In the genomic region with DNA sequence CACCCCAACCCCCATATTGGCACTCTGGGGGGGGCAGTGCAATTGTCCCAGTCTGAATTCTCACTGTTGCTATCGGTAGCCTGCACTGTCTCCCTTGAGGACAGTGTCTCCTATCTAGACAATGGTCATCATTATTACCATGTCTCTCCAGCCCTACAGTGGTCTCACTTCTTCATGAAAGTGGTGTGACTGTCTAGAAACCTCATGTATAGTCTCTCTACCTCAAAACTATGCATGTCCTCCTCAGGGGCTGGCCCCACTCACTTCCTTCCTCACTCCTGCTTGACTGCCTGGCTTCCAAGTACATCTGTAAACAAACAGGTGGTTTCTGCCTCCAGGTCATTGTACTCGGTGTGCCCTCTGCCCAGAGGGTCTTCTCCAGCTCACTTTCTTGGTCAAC, we compare ENCODE assay signal across 10 mouse cellular contexts.
DNase-seq lines count a peak whose midpoint lies in the region; TF ChIP-seq lines count a peak whose summit lies in the region.
"Had no signal": no experiment of that assay in that cellular context is flagged by ENCODE, and none has a peak within 500 bp of the region (broad histone marks: within the 10 kb centered on the region; RNA-seq: fewer than 3 reads in every experiment).

No protein-coding gene starts in this region.

- no peak for DNase-seq in heart, adult 2 months
- DNase-seq in heart, postnatal 4 days: no peak
- DNase-seq in spleen, adult 2 months (ENCODE audit: low read depth in 1 of 2, low spot score in 2 of 2): peak in 1 of 2 experiments; percentile 55
- no peak for DNase-seq in spleen, adult 12 weeks (ENCODE audit: low spot score)
- DNase-seq in CH12.LX (ENCODE audit: extremely low read depth): no peak
- no peak for DNase-seq in adrenal gland, postnatal 36 days

- in situ Hi-C loops in CH12.LX (cut with MboI; ENCODE audit: low pct_ligation_motif_present, low pct_unique_long_range_greater_than_20kb, low sequenced_read_pairs): no loop called here

- TF ChIP-seq EP300 in heart, adult 2 months (IDR thresholded peaks at IDR 0.05; ENCODE audit: insufficient read depth, low read depth, low read length): no peak
- peak; percentile 74 for TF ChIP-seq EP300 in CH12.LX (IDR thresholded peaks at IDR 0.05; ENCODE audit: low read length)

- TF ChIP-seq CTCF in heart, adult 2 months (IDR thresholded peaks at IDR 0.05): no peak
- no peak for TF ChIP-seq CTCF in spleen, adult 2 months (IDR thresholded peaks at IDR 0.05; ENCODE audit: extremely low read depth, insufficient read depth, insufficient read length, insufficient replicate concordance)
- TF ChIP-seq CTCF in CH12.LX (conservative IDR thresholded peaks at IDR 0.05 in 1 of 2, IDR thresholded peaks at IDR 0.05 in 1 of 2; ENCODE audit: low read depth in 2 of 2, low read length in 2 of 2): no peak

- H3K79me2 ChIP-seq in heart, adult 2 months (replicated peaks; ENCODE audit: control insufficient read depth, insufficient read depth, low read length): no peaks in the 10 kb centered on the region
- H3K79me2 ChIP-seq in CH12.LX (replicated peaks; ENCODE audit: control insufficient read depth, extremely low read depth, insufficient read depth, poor library complexity, severe bottlenecking): peaks cover 70% of the 10 kb centered on the region

- intact Hi-C loops in heart, adult 2 months (cut with DNase I): no loop called here

- no peaks in the 10 kb centered on the region for H3K36me3 ChIP-seq in heart, adult 2 months (ENCODE audit: control insufficient read depth, insufficient read depth, low read length)
- no peaks in the 10 kb centered on the region for H3K36me3 ChIP-seq in spleen, adult 2 months (ENCODE audit: control insufficient read depth, insufficient read depth, low read length)
- peaks cover under 1 to 73% of the 10 kb centered on the region in 2 experiments for H3K36me3 ChIP-seq in CH12.LX (replicated peaks in 1 of 2; ENCODE audit: control insufficient read depth in 1 of 2, insufficient read depth in 1 of 2, low read length in 1 of 2)
- H3K36me3 ChIP-seq: embryonic facial prominence, embryonic 10.5 days; forebrain, embryonic 15.5 days; heart, embryonic 12.5 days; hindbrain, embryonic 15.5 days had no signal

- peak overlapping the region; percentile 59 for H3K27ac ChIP-seq in heart, adult 2 months
- peak overlapping the region; percentile 94 for H3K27ac ChIP-seq in spleen, adult 2 months (ENCODE audit: insufficient read depth, low read length)
- H3K27ac ChIP-seq in CH12.LX (ENCODE audit: insufficient read depth, low read depth): peak overlapping the region; percentile 97
- H3K27ac ChIP-seq: embryonic facial prominence, embryonic 10.5 days; forebrain, embryonic 15.5 days; hindbrain, embryonic 15.5 days had no signal

- no peak overlapping the region for H3K4me3 ChIP-seq in heart, adult 2 months
- no peak overlapping the region for H3K4me3 ChIP-seq in spleen, adult 2 months (ENCODE audit: extremely low read depth, insufficient read depth, insufficient read length)
- peak overlapping the region in 1 of 3 experiments; percentile 64 for H3K4me3 ChIP-seq in CH12.LX (replicated peaks in 1 of 3; ENCODE audit: low read depth in 2 of 3, low read length in 2 of 3, poor library complexity in 1 of 3)
- H3K4me3 ChIP-seq: embryonic facial prominence, embryonic 10.5 days; forebrain, embryonic 15.5 days; heart, embryonic 12.5 days; hindbrain, embryonic 15.5 days had no signal

- TF ChIP-seq RAD21 in CH12.LX (IDR thresholded peaks at IDR 0.05; ENCODE audit: low read depth, low read length): no peak

- H3K4me1 ChIP-seq in heart, adult 2 months (ENCODE audit: control insufficient read depth, insufficient read depth, low read length): peaks cover 19% of the 10 kb centered on the region
- peaks cover 48% of the 10 kb centered on the region; the same call in 1 of the 2 replicates for H3K4me1 ChIP-seq in spleen, adult 2 months (ENCODE audit: control insufficient read depth, insufficient read depth, insufficient read length)
- peaks cover 56 to 75% of the 10 kb centered on the region in 2 experiments for H3K4me1 ChIP-seq in CH12.LX (ENCODE audit: control insufficient read depth in 1 of 2, insufficient read depth in 2 of 2)
- H3K4me1 ChIP-seq: forebrain, embryonic 15.5 days had no signal

- no peaks in the 10 kb centered on the region for H3K9me3 ChIP-seq in CH12.LX (replicated peaks; ENCODE audit: low read length)
- H3K9me3 ChIP-seq: embryonic facial prominence, embryonic 10.5 days; forebrain, embryonic 15.5 days; heart, embryonic 12.5 days; hindbrain, embryonic 15.5 days had no signal

- dilution Hi-C loops in CH12.LX (cut with MboI; ENCODE audit: extremely low pct_ligation_motif_present, extremely low pct_unique_long_range_greater_than_20kb, low sequenced_read_pairs): no loop called here

- H3K27me3 ChIP-seq in heart, adult 2 months (ENCODE audit: control insufficient read depth, insufficient read depth, low read length): no peaks in the 10 kb centered on the region
- no peaks in the 10 kb centered on the region for H3K27me3 ChIP-seq in spleen, adult 2 months (ENCODE audit: control insufficient read depth, insufficient read depth, low read length)
- no peaks in the 10 kb centered on the region for H3K27me3 ChIP-seq in CH12.LX (replicated peaks)
- H3K27me3 ChIP-seq: forebrain, embryonic 15.5 days; heart, embryonic 12.5 days; hindbrain, embryonic 15.5 days had no signal

- peak overlapping the region; percentile 82 for H3K4me2 ChIP-seq in CH12.LX (ENCODE audit: insufficient read depth, low read depth, poor library complexity, severe bottlenecking)
- H3K4me2 ChIP-seq: forebrain, embryonic 15.5 days; heart, embryonic 12.5 days; hindbrain, embryonic 15.5 days had no signal

- no peak for TF ChIP-seq POLR2A in heart, adult 2 months (IDR thresholded peaks at IDR 0.05; ENCODE audit: insufficient read depth, low read depth, low read length)
- no peak for TF ChIP-seq POLR2A in spleen, adult 2 months (IDR thresholded peaks at IDR 0.05; ENCODE audit: low read depth, low read length)
- no peak; the same call in 1 of the 2 replicates for TF ChIP-seq POLR2A in CH12.LX (IDR thresholded peaks at IDR 0.05; ENCODE audit: low read depth, low read length)

- H3K9ac ChIP-seq in heart, adult 2 months (ENCODE audit: low read depth, low read length): no peak overlapping the region
- peak overlapping the region; percentile 29; the same call in 1 of the 2 replicates for H3K9ac ChIP-seq in CH12.LX (ENCODE audit: insufficient read depth, low read depth)
- H3K9ac ChIP-seq: forebrain, embryonic 15.5 days; heart, embryonic 12.5 days; hindbrain, embryonic 15.5 days had no signal

- 61% methylated on average over 2 of the region's 2 CpGs for WGBS in heart, adult 2 months
- WGBS in spleen, adult 2 months: 47% methylated on average over 2 of the region's 2 CpGs

TF ChIP-seq in CH12.LX, 34 proteins besides CTCF, POLR2A, EP300 and RAD21:
- TF ChIP-seq BHLHE40 (IDR thresholded peaks at IDR 0.05; ENCODE audit: low read depth, low read length) (peak; percentile 75), TCF12 (IDR thresholded peaks at IDR 0.05; ENCODE audit: low read depth, low read length) (peak; percentile 70; the same call in 1 of the 2 replicates), MAZ (IDR thresholded peaks at IDR 0.05; ENCODE audit: low read depth, low read length) (peak; percentile 72; the same call in 1 of the 2 replicates), MAX (IDR thresholded peaks at IDR 0.05; ENCODE audit: low read length) (peak; percentile 48; the same call in 1 of the 2 replicates), MEF2A (IDR thresholded peaks at IDR 0.05; ENCODE audit: borderline replicate concordance, low read depth, low read length) (peak; percentile 70), MXI1 (IDR thresholded peaks at IDR 0.05; ENCODE audit: low read depth, low read length) (no peak), IRF4 (IDR thresholded peaks at IDR 0.05; ENCODE audit: low read depth, low read length) (peak; percentile 73), MYC (IDR thresholded peaks at IDR 0.05; ENCODE audit: low read depth, low read length) (0 out of 2 replicates have a peak, but pooled peaks have one; percentile 0), USF1 (IDR thresholded peaks at IDR 0.05; ENCODE audit: low read depth, low read length) (no peak), ZMIZ1 (IDR thresholded peaks at IDR 0.05; ENCODE audit: low read depth, low read length) (peak; percentile 61; the same call in 1 of the 2 replicates), KAT2A (IDR thresholded peaks at IDR 0.05; ENCODE audit: insufficient replicate concordance, low read length) (0 out of 2 replicates have a peak, but pooled peaks have one; percentile 24), CHD2 (IDR thresholded peaks at IDR 0.05; ENCODE audit: low read length) (peak; percentile 63), NELFE (IDR thresholded peaks at IDR 0.05; ENCODE audit: low read depth, low read length) (0 out of 2 replicates have a peak, but pooled peaks have one; percentile 32), RCOR1 (conservative IDR thresholded peaks at IDR 0.05; ENCODE audit: low read depth, low read length) (no peak), ETS1 (conservative IDR thresholded peaks at IDR 0.05; ENCODE audit: low read depth, low read length) (peak; percentile 65), SIN3A (IDR thresholded peaks at IDR 0.05; ENCODE audit: low read length) (peak; percentile 61), UBTF (IDR thresholded peaks at IDR 0.05; ENCODE audit: low read depth, low read length) (no peak), ELF1 (IDR thresholded peaks at IDR 0.05; ENCODE audit: low read depth, low read length) (peak; percentile 68), CHD1 (IDR thresholded peaks at IDR 0.05; ENCODE audit: low read depth, low read length) (peak; percentile 83; the same call in 1 of the 2 replicates)
